Mouse (Mus musculus) cerebellum, postnatal 4 days (tissue): ENCODE data around the gene Ypel3.
"Not testable (repeated sequence)": the region's sequence is repeated elsewhere in the genome, so short reads cannot be mapped to it uniquely, and the experiment has no call there.

ENCODE experiments used
- DNase-seq, 2 experiments: peaks; one replicate each; pipeline ENCODE4 v3.0.0; 2022; ENCODE audit warnings: low spot score in 2 of 2, mixed read lengths in 1 of 2

Gene Ypel3

DNA sequence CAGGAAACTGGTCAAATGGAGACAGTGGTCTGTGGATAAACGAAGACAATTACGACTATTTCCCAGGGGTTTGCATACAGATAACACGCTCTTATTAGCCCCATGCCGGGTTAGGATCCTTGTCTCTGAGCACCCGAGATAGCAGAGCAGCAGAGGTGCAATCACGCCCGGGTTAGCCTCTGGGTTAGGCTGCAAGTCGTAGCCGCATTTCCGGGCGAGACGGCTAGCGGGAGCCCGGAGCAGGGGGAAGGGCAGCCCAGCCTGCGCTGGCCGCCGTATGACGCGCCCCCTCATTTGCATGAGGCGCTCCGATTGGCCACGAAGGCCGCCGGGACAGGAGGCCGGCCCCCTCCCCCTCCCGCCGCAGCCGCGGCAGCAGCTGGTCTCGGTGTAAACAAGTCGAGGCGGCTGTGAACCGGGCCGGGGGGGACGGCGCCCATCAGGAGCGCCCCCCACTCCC, at the start of gene Ypel3:
Gene Ypel3, plus strand, starts transcription at position 358 of the 460 bp plus-strand sequence.
- DNase-seq = peak; percentile 87 to 93

GRCm38 (mm10) chr7:126730256-126730789, 46.4 kb upstream of the Ypel3 start:
- not testable (repeated sequence) for DNase-seq

- DNase-seq = no peak
These were observed 40.6 kb upstream of the Ypel3 start for GRCm38 (mm10) chr7:126736122-126736521.

GRCm38 (mm10) chr7:126739551-126739950, 37.2 kb upstream of the Ypel3 start:
- no peak for DNase-seq

GRCm38 (mm10) chr7:126740132-126740735, 36.5 kb upstream of the Ypel3 start:
- DNase-seq = no peak

- DNase-seq = no peak
These were observed 35.8 kb upstream of the Ypel3 start for GRCm38 (mm10) chr7:126740977-126741376.

- no peak for DNase-seq
These were observed 35.3 kb upstream of the Ypel3 start for GRCm38 (mm10) chr7:126741452-126741851.

- DNase-seq = no peak
These were observed 34.7 kb upstream of the Ypel3 start for GRCm38 (mm10) chr7:126741964-126742482.

DNA sequence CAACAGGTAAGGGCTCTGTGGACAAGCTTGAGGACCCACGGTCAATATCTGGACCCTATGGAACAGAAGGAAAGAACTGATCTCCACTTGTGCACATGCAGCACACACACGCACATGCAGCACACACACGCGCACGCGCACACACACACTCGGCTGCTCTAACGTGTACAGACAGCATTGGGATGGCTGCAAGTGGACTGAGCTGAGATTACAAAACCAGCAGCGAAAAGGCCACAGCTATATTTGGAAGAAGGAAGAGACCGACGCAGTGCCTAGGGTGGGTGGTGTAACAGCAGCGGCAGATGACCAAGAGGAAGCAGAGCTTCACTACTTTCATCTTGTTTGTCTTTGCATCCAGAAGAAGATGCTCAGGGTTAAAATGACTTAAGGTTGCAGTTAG, 30.7 kb upstream of the Ypel3 start:
- DNase-seq = no peak

DNA sequence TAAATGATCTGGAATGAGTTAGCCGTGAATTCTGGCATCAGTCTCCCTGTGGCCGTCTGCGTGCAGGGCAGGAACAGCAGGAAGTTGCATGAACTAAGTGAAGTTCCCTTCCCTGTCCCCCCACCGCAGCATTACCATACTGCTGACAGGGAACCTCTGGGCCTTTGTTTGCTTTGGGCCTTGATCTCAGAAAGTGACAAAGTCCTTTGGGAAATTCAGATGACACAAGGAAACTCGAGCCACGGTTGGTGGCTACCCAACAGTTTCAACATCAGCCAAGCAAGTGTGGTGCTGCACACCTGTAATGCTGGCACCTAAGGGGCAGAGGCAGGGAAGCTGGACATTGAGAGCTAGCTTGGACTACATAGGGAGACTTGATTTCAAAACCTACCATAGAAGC, 30.0 kb upstream of the Ypel3 start:
- DNase-seq = no peak

DNA sequence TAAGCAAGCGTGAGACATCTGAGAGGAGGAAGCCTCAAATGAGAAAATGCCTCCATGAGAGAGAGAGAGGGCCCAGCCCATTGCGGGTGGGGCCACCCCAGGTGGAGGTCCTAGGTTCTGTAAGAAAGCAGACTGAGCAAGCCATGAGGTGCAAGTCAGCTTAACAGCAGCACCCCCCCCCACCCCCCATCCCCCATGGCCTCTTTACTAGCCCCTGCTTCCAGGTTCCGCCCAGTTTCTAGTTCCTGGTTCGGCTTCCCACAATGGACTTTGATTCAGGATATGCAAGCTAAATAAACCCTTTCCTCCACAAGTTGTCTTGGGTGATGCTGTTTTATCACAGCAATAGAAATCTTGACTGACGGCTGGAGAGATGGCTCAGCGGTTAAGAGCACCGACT, 27.9 kb upstream of the Ypel3 start:
- no peak for DNase-seq

- no peak for DNase-seq
These were observed 27.0 kb upstream of the Ypel3 start for GRCm38 (mm10) chr7:126749582-126750343.

GRCm38 (mm10) chr7:126754866-126755265, 21.9 kb upstream of the Ypel3 start:
- DNase-seq = peak; percentile 44 to 78

GRCm38 (mm10) chr7:126758539-126758938, 18.2 kb upstream of the Ypel3 start:
- DNase-seq = no peak

- peak; percentile 60 to 89 for DNase-seq
These were observed 17.6 kb upstream of the Ypel3 start, which contains the start of gene Mapk3 for GRCm38 (mm10) chr7:126759050-126759671. Mapk3 (plus strand) TSS chr7:126759601.

- no peak for DNase-seq
These were observed 16.9 kb upstream of the Ypel3 start for GRCm38 (mm10) chr7:126759672-126760390.

DNA sequence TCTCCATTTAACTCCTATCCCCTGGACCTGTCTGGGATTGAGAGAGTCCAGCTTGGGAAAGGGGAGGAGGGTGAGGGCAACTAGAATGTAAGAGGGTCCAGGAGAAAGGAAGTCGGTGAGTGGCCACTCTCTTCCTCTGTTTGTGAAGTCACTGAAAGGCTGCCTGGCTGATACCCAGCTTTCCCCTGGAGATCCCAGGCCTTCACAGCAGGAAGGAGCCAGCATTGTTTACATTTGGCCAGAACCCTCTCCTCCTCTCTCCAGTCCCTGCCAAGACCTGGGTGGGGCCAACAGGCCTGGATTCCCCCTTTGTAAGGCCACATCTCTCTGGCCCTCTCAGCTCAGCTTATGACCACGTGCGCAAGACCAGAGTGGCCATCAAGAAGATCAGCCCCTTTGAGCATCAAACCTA, 16.4 kb upstream of the Ypel3 start:
- peak in 1 of 2 experiments; percentile 57 for DNase-seq

DNA sequence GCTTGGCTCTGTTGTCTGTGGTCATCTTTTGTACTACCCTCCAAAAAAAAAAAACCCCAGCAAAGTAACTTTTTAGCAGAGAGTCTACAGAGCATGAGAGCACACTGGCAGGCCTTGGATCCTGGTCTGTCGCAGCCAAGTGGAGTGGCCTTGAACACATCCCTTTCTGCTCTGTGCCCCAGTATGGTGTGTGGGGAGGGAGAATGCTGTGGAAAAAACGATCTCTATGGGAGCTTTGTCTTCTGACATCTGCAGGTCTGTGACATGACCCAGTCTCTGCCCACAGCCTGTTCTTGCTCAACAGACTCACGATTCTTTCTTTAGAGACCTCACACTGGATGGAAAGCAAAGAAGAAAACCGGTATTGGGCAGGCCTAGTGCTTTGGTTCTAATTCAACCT, 15.8 kb upstream of the Ypel3 start:
- DNase-seq = no peak

GRCm38 (mm10) chr7:126761529-126762067, 15.2 kb upstream of the Ypel3 start:
- DNase-seq = no peak

GRCm38 (mm10) chr7:126762471-126763008, 14.2 kb upstream of the Ypel3 start:
- no peak for DNase-seq

- DNase-seq = no peak
These were observed 11.2 kb upstream of the Ypel3 start for GRCm38 (mm10) chr7:126765540-126765939.
